Mouse (Mus musculus) G1E-ER4 (cell line): ENCODE measurements around the gene Suox. TPM values are rescaled to one million over a fixed set of nuclear protein-coding genes. Genes with fewer than 3 reads are reported as not detected.

Experiments
- GATA1 ChIP-seq: IDR thresholded peaks from one replicate; pipeline ENCODE4 v1.8.0; 2012; ENCODE audit warnings: low read length, inconsistent platforms
- polyA plus RNA-seq: library from polyadenylated mRNA; stranded (reverse); fragments of >175 nt; gene quantifications from 2 replicates; pipeline ENCODE4 v1.2.3, GENCODE M21; 2012

The Suox gene
- polyA plus RNA-seq, 1 experiment: 0.66 TPM

GRCm38 (mm10) chr10:128671148-128671547, 2.7 kb downstream of the Suox start:
- no peak for TF ChIP-seq GATA1

DNA sequence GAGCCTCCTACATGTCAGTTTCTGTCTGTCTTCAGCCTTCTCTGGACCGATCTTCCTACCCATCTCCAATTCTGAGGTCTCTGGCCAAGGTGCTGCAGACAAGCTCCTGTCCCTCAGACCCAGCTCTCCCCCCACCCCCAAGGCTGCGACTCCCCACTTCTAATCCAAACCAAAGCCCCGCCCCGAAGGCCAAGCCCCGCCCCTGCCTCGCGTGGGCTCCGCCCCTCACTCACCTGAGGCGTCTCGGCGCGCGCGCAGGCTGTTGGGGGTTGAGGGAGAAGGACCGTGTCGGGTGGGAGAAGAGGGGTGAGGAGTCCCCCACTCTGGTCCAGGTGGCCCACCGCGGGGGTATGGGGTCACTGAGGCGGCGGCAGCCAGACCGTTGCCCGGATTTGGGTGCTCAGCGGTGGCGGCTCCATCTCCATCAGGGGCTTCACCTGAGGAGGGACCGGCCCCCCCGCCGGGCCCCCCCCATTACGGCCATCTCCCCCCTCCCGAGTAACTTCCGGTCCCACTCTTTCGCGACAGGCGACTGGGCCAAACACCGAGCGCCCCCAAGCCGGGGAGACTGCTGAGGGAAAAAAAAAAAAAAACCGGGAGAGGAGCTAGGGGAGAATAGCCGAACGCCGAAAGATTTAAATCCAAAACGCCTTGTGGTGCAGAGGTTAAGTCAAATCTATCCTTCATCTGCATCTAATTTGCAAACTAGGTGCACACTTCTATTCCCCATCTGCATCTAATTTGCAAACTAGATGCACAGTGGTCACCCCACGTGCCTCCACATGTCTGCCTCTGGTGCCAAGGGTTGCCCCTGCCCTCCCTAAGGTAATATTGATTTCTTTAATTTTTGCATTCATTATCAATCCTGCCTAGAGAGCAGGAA, 4.8 kb downstream of the Suox start:
- no peak for TF ChIP-seq GATA1

GRCm38 (mm10) chr10:128665806-128666205, 8.1 kb downstream of the Suox start:
- TF ChIP-seq GATA1: no peak

GRCm38 (mm10) chr10:128665307-128665706, 8.6 kb downstream of the Suox start:
- no peak for TF ChIP-seq GATA1

DNA sequence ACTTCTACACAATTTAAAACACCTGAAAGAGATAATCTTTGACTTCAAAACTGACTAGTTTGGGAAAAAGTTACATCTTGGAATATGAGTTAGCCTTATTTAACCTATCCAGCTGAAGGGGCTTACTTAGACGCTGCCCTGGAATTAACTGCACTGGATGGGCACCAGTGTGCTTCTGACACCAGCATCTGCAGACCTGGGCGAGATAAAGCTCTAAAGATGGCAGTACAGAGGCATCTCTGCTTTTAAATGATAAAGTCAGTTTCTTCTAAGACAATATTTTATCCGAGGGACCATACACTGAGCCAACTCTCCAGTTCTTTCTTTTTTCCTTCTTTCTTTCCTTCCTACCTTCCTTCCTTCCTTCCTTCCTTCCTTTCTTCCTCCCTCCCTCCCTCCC, 9.1 kb downstream of the Suox start:
- peak; percentile 6 for TF ChIP-seq GATA1

DNA sequence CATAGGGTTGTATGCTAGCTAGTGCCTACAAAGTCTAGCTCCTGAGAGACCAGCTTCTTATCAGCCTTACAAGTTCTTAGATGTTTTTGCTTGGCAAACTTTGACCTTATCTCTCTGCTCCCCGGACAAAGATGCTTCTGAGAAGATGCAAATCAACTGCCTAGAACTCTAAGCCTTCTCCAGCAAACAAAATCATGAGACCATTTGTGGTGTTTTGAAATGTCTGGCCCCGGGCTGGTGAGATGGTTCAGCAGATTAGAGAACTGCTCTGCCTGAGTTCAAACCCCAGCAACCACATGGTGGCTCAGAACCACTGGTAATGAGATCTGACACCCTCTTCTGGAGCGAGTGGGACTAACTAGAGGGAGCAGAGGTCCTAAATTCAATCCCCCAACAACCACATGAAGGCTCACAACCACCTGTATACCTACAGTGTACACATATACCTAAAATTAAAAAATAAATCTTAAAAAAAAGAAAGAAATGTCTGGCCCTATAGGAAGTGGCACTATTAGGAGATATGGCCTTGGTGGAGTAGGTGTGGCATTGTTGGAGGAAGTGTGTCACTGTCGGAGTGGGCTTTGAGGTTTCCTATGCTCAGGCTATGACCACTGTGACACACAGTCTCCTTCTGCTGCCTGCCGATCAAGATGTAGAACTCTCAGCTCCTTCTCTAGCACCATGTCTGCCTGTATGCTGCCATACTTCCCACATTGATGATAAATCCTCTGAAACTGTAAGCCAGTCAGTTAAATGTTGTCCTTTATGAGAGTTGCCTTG, 10.2 kb downstream of the Suox start:
- no peak for TF ChIP-seq GATA1

GRCm38 (mm10) chr10:128662465-128662864, 11.4 kb downstream of the Suox start:
- TF ChIP-seq GATA1: peak; percentile 29

- TF ChIP-seq GATA1: no peak
Observed at GRCm38 (mm10) chr10:128659490-128659889, 14.4 kb downstream of the Suox start.

DNA sequence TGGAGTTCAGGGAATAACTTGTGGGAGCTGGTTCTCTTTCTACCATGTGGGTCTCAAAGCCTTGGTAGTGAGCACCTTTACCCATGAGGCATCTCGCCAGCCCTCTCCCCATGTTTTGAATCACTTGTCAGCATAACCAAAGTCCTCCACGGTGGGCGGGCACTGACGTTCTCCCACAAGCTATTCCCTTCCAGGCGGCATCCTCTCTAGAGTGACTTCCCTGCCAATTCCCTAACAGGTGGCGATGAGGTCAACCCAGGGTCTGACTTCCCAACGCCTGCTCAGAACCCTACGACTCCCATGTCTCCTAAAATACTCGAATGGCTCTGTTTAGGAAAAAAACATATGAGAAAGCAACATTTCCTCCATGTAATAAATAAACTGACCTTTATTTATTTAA, 16.0 kb downstream of the Suox start:
- no peak for TF ChIP-seq GATA1

DNA sequence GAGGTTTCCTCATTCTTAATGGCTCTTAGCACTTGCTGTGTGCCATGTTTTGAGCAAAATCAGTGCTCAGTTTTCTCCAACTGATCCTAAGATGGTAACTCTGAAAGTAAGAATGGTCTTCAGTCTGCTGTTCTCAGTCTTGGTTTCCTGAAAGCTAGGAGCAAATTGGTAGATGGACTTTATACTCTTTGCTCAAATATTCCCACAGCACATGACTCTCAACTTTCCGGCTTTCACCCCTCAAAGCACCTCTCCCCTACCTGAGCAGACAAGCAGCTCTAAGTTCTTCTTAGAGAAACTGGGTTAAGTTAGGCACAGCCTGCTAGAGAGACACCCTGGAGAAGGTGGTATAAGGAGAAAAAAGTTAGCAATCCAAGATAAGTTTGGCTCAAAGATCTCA, 17.1 kb downstream of the Suox start:
- TF ChIP-seq GATA1: no peak

DNA sequence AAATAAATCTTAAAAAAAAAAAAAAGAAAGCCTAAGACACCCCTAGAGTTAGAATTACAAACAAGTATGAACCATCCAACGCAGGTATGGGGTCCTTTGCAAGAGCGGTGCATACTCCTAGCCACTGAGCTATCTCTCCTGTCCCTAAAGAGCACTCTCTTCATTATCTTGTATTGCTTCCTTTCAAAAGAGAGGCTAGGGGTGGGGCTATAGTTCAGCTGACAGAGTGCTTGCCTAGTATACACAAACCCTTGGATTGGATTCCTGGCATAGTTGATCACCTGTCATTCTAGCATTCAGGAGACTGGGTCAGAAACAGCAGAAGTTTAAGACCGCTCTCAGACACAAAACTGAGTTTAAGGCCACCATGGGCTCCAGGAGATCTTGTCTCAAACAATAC, 18.6 kb downstream of the Suox start:
- no peak for TF ChIP-seq GATA1

- no peak for TF ChIP-seq GATA1
Observed at GRCm38 (mm10) chr10:128653866-128654265, 20.0 kb downstream of the Suox start.

DNA sequence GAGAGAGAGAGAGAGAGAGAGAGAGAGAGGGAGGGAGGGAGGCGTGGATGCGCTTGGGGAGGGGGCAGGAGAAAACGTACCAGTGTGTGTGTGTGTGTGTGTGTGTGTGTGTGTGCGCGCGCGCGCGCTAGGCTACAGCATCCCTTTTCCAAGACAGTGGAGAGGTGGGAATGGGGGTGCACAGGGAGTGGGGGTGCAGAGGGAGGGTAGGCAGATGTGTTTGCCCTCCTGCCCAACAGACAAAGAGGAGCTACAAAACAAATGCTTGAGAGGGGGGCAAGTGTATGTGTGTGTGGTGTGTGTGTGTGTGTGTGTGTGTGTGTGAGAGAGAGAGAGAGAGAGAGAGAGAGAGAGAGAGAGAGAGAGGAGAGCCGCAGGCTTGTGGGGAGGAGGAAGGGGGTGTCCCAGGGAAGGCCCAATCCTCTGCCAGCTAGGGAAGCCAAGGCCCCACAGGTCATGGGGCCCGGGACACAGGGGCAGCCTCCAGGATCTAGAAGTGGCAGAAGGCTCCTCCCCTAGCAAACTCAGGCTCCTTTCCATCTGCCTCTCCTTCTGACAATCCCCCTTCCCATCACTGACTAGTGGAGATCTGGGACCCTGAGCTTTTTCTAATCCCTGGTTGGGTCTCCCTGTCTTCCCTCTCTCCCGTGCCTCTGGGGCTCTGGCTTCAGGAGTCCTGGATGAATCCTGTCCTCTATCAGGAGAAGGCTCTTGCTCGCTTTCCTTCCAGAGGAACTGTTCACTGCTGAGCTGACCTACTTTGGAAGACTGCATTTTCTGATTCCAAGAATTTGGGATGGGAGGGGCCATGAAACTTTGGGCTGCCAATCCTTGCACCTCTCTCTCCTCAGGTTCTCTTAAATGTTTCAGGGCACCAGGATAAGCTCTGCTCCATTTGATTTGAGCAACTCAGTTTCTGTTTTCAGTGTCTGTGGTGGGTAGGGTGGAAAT, 27.5 kb downstream of the Suox start:
- no peak for TF ChIP-seq GATA1

- no peak for TF ChIP-seq GATA1
Observed at GRCm38 (mm10) chr10:128645111-128646011, 28.5 kb downstream of the Suox start, which contains the start of gene Ikzf4. TSS of gene Ikzf4 (minus strand) at chr10:128645991.

- TF ChIP-seq GATA1: no peak
Observed at GRCm38 (mm10) chr10:128642749-128643148, 31.1 kb downstream of the Suox start.
